Mouse (Mus musculus) G1E (cell line): ENCODE measurements around the gene AL607142.1.

Experiments used
- CTCF ChIP-seq: IDR thresholded peaks from 2 replicates; pipeline ENCODE4 v1.5.1; 2012; ENCODE audit warnings: low read depth, low read length, inconsistent platforms, mixed read lengths
- GATA1 ChIP-seq: IDR thresholded peaks from 2 replicates; pipeline ENCODE4 v1.6.1; 2012; ENCODE audit warnings: borderline replicate concordance, low read length, inconsistent platforms, mixed read lengths

GRCm38 (mm10) chr4:120120276-120120675 lies 55.5 kb downstream of the AL607142.1 start:
- TF ChIP-seq GATA1 (no peak), CTCF (no peak)
